Mouse (Mus musculus) testis, adult 2 months (tissue): ENCODE measurements around the gene Rhbdd1. TPM values are rescaled to one million over a fixed set of nuclear protein-coding genes. Genes with fewer than 3 reads are reported as not detected.

ENCODE experiments used
- H3K27ac ChIP-seq: fragments of 200-500 bp; 2 replicates; pipeline ENCODE4 v1.5.1; 2012; ENCODE audit warnings: low read depth, low read length; ENCODE audit not compliant: control insufficient read depth, insufficient read depth
- H3K27me3 ChIP-seq: fragments of 200-500 bp; 2 replicates; pipeline ENCODE4 v1.6.1; 2012; ENCODE audit warnings: mild to moderate bottlenecking, low read length, moderate library complexity; ENCODE audit not compliant: control insufficient read depth, insufficient read depth
- H3K36me3 ChIP-seq: fragments of 200-500 bp; 2 replicates; pipeline ENCODE4 v1.6.1; 2012; ENCODE audit warnings: mild to moderate bottlenecking, low read length; ENCODE audit not compliant: control insufficient read depth, insufficient read depth
- H3K4me1 ChIP-seq: fragments of 200-500 bp; 2 replicates; pipeline ENCODE4 v1.6.1; 2012; ENCODE audit warnings: low read length; ENCODE audit not compliant: control insufficient read depth, insufficient read depth
- H3K4me3 ChIP-seq: fragments of 200-500 bp; 2 replicates; pipeline ENCODE4 v1.5.1; 2012; ENCODE audit warnings: low read depth, mild to moderate bottlenecking, low read length, moderate library complexity, mixed read lengths; ENCODE audit not compliant: control insufficient read depth
- CTCF ChIP-seq: fragments of 200-500 bp; IDR thresholded peaks from 2 replicates; pipeline ENCODE4 v1.5.1; 2012; ENCODE audit warnings: low read depth, mild to moderate bottlenecking, inconsistent platforms, low read length, moderate library complexity; ENCODE audit not compliant: control insufficient read depth, insufficient read depth, insufficient replicate concordance
- POLR2A ChIP-seq: fragments of 200-500 bp; IDR thresholded peaks from 2 replicates; pipeline ENCODE4 v1.6.1; 2012; ENCODE audit warnings: low read depth, mild to moderate bottlenecking, inconsistent platforms, low read length, moderate library complexity; ENCODE audit not compliant: control insufficient read depth
- polyA plus RNA-seq: library from polyadenylated mRNA; depleted of rRNA; stranded (reverse); fragments of >200 nt; gene quantifications from 2 replicates; pipeline ENCODE4 v1.2.3, GENCODE M21; 2012

Gene Rhbdd1
- polyA plus RNA-seq, 1 experiment, result 46.4 TPM

DNA sequence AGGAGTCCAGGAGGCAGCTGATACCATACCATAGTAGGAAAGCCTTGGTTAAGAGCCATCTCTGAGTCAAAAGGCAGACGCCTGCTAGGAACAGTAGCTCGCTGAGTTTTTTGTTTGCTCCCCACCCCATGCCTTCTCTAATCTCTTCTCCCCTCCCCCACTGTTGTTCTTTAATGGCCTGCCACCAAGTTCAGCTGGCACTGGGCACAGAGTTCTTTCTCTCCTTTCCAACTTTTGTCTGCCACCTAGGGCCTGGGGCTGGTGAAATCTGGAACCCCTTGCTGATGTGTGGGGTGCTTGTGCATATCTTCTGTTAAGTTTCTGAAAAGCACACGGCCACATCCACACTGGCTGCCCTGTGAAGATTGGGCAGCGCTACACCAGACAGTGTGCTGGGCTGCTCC, 69.6 kb downstream of the Rhbdd1 start:
- Histone ChIP-seq H3K4me1 (peaks cover 3% of the 10 kb centered on the region; the same call in 1 of the 2 replicates), H3K36me3 (no peaks in the 10 kb centered on the region), H3K27ac (no peak overlapping the region), H3K27me3 (no peaks in the 10 kb centered on the region), H3K4me3 (no peak overlapping the region)
- TF ChIP-seq CTCF (no peak), POLR2A (no peak)

GRCm38 (mm10) chr1:82386814-82387771, 70.8 kb downstream of the Rhbdd1 start:
- H3K4me3 ChIP-seq, result no peak overlapping the region
- no peaks in the 10 kb centered on the region for H3K36me3 ChIP-seq
- H3K27me3 ChIP-seq, result no peaks in the 10 kb centered on the region
- H3K27ac ChIP-seq, result no peak overlapping the region
- peaks cover 3% of the 10 kb centered on the region; the same call in 1 of the 2 replicates for H3K4me1 ChIP-seq
- TF ChIP-seq CTCF, result no peak
- TF ChIP-seq POLR2A, result no peak

GRCm38 (mm10) chr1:82389371-82389770, 73.1 kb downstream of the Rhbdd1 start:
- Histone ChIP-seq H3K4me1 (peaks cover 3% of the 10 kb centered on the region; the same call in 1 of the 2 replicates), H3K4me3 (no peak overlapping the region), H3K27ac (no peak overlapping the region), H3K27me3 (no peaks in the 10 kb centered on the region), H3K36me3 (no peaks in the 10 kb centered on the region)
- no peak for TF ChIP-seq CTCF
- TF ChIP-seq POLR2A, result no peak

GRCm38 (mm10) chr1:82395371-82395770, 79.1 kb downstream of the Rhbdd1 start:
- no peaks in the 10 kb centered on the region for H3K4me1 ChIP-seq
- H3K27ac ChIP-seq, result no peak overlapping the region
- H3K4me3 ChIP-seq, result no peak overlapping the region
- H3K36me3 ChIP-seq, result no peaks in the 10 kb centered on the region
- no peak for TF ChIP-seq CTCF
- TF ChIP-seq POLR2A, result no peak
- H3K27me3 ChIP-seq, result no peaks in the 10 kb centered on the region

- TF ChIP-seq POLR2A (no peak), CTCF (no peak)
- Histone ChIP-seq H3K36me3 (no peaks in the 10 kb centered on the region), H3K4me3 (no peak overlapping the region), H3K27me3 (no peaks in the 10 kb centered on the region), H3K4me1 (peaks cover 3% of the 10 kb centered on the region), H3K27ac (no peak overlapping the region)
Observed at GRCm38 (mm10) chr1:82407786-82408185, 91.5 kb downstream of the Rhbdd1 start.

DNA sequence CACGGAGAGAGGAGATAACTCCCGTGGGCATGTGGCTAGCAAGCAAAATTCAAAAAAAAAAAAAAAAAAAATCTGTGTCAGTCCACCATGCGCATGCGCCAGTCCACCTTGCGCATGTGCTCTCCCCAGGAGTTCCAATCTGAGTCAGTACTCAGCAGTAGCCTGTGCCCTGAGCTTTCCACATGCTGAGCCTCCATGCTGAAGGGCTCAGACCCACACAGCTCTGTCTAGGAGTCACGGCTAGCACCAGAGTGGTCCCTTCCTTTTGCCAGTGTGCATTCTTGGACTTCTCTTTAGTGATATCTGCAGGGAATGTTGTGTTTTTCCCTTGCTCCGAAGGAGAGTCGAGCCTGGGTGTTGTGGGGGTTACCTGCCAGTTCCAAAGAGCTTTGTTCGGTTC, 93.0 kb downstream of the Rhbdd1 start:
- Histone ChIP-seq H3K27ac (no peak overlapping the region), H3K27me3 (no peaks in the 10 kb centered on the region), H3K4me3 (no peak overlapping the region), H3K36me3 (no peaks in the 10 kb centered on the region), H3K4me1 (peaks cover 3% of the 10 kb centered on the region)
- no peak for TF ChIP-seq POLR2A
- no peak for TF ChIP-seq CTCF

GRCm38 (mm10) chr1:82410548-82410947, 94.3 kb downstream of the Rhbdd1 start:
- H3K27ac ChIP-seq, result no peak overlapping the region
- TF ChIP-seq POLR2A (no peak), CTCF (no peak)

GRCm38 (mm10) chr1:82411521-82411920, 95.3 kb downstream of the Rhbdd1 start:
- peaks cover 3% of the 10 kb centered on the region for H3K4me1 ChIP-seq
- TF ChIP-seq CTCF (no peak), POLR2A (no peak)
- H3K27ac ChIP-seq, result no peak overlapping the region
- no peaks in the 10 kb centered on the region for H3K27me3 ChIP-seq
- H3K4me3 ChIP-seq, result no peak overlapping the region
- H3K36me3 ChIP-seq, result no peaks in the 10 kb centered on the region

More at GRCm38 (mm10) chr1:82410548-82410947, 94.3 kb downstream of the Rhbdd1 start:
- Histone ChIP-seq H3K4me3 (no peak overlapping the region), H3K36me3 (no peaks in the 10 kb centered on the region), H3K4me1 (peaks cover 3% of the 10 kb centered on the region), H3K27me3 (no peaks in the 10 kb centered on the region)
